Mouse (Mus musculus) T-helper 1 cell (primary cell): ENCODE measurements around the gene Pdcl.

ENCODE experiments used
- in situ Hi-C: fragments of 300-600 bp; cut with MboI, MseI; formaldehyde crosslinking; loops from one replicate; pipeline ENCODE4 v1.15.1; 2025; ENCODE audit warnings: high pct_unique_total_duplicates

Gene Pdcl

GRCm38 (mm10) chr2:37358633-37359540 lies at the start of gene Pdcl:
Gene Pdcl, minus strand, starts transcription at chr2:37359332.
- in situ Hi-C loops, result no loop called here

- in situ Hi-C loops, result no loop called here
Measured at GRCm38 (mm10) chr2:37395539-37395938, 36.4 kb upstream of the Pdcl start.

GRCm38 (mm10) chr2:37382921-37383320 lies 23.8 kb upstream of the Pdcl start:
- in situ Hi-C loops, result loop anchor here (10.0 kb wide), 1 partner anchor 392 kb away; the partner anchor contains the start of gene Crb2

- in situ Hi-C loops, result loop anchor here (10.0 kb wide), 1 partner anchor 395 kb away; the partner anchor contains the start of gene Crb2
Measured at GRCm38 (mm10) chr2:37380189-37380588, 21.1 kb upstream of the Pdcl start.

- in situ Hi-C loops, result no loop called here
Measured at GRCm38 (mm10) chr2:37376018-37376417, 16.9 kb upstream of the Pdcl start.

- in situ Hi-C loops, result no loop called here
Measured at GRCm38 (mm10) chr2:37370651-37371050, 11.5 kb upstream of the Pdcl start.

GRCm38 (mm10) chr2:37359908-37360307 lies 776 bp upstream of the Pdcl start:
- in situ Hi-C loops, result no loop called here

GRCm38 (mm10) chr2:37355571-37355970 lies 3.6 kb downstream of the Pdcl start:
- in situ Hi-C loops, result no loop called here

- in situ Hi-C loops, result no loop called here
Measured at GRCm38 (mm10) chr2:37351671-37352070, 7.5 kb downstream of the Pdcl start.

GRCm38 (mm10) chr2:37338497-37339187 lies 20.5 kb downstream of the Pdcl start:
- in situ Hi-C loops, result loop anchor here (10.0 kb wide), 1 partner anchor 1344 kb away; no protein-coding TSS in a partner anchor

GRCm38 (mm10) chr2:37333321-37333720 lies 25.8 kb downstream of the Pdcl start:
- in situ Hi-C loops, result loop anchor here (10.0 kb wide), 1 partner anchor 1339 kb away; no protein-coding TSS in a partner anchor

GRCm38 (mm10) chr2:37326215-37326614 lies 32.9 kb downstream of the Pdcl start, which contains the start of gene Olfr368:
Gene Olfr368, plus strand, starts transcription at chr2:37326515.
- in situ Hi-C loops, result no loop called here
